Mouse (Mus musculus): ENCODE measurements at regions not wholly inside any gene's neighbourhood (a gene's known extent, or its start where the extent isn't known, plus 50 kb on each side); places are given as distances from the start of the nearest gene placed in this dataset.
A peak's percentile ranks its signal among the peaks of the same experiment; 100 is the strongest.

DNA sequence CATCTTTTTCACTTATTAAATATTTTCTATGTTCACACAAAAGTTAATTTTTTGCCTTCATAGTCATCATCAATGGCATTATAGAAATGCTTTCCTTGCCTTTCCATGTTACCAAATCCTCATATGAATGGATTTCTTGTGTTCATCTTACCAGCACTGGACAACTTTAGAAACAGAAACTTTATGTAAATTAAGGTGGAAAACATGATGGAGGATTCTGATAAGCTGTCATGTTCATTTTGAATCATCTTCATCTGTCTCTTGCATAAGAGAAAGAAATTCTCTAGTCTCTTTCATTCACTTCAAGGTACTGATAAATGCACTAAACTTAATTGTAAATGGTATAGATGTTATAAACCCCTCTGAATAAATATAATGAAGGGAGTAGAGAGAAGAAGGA lies 305.4 kb downstream of the Fgf10 start:
- no peak overlapping the region for H3K9ac ChIP-seq (ENCODE audit: low read length)
- H3K4me1 ChIP-seq (ENCODE audit: control insufficient read depth, insufficient read depth, low read length): no peaks in the 10 kb centered on the region
- no peaks in the 10 kb centered on the region for H3K9me3 ChIP-seq (ENCODE audit: control insufficient read depth, low read length)
- no peak overlapping the region for H3K4me2 ChIP-seq
- no peaks in the 10 kb centered on the region for H3K27me3 ChIP-seq (ENCODE audit: control insufficient read depth, insufficient read depth, low read length)
- no peak for DNase-seq (ENCODE audit: low spot score, missing footprints)
- H3K27ac ChIP-seq (ENCODE audit: low read depth, low read length): no peak overlapping the region
- H3K36me3 ChIP-seq (ENCODE audit: control insufficient read depth, insufficient read depth, low read length): no peaks in the 10 kb centered on the region
- H3K4me3 ChIP-seq (ENCODE audit: low read depth, low read length): no peak overlapping the region
- ATAC-seq (ENCODE audit: low FRiP score): no peak

DNA sequence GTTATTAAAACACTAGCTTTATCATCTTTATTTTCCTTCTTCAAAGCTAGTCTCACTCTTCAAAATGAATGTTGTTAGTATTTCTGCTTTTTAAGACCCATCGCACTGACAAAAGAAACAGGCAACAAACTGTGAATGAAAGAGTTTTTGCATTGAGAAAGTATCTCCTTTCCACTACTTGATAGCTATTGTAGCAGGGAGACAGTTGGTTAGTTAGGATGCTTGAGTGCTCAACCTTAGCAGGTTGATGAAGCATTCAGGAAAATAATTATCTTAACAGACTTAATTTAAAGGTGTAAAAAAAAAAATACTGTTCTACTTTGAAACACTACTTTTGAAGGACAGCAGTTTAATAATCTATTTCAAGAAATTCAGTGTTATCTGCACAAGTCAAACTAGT lies 305.9 kb downstream of the Fgf10 start:
- no peak overlapping the region for H3K27ac ChIP-seq (ENCODE audit: low read depth, low read length)
- H3K4me3 ChIP-seq (ENCODE audit: low read depth, low read length): no peak overlapping the region
- H3K4me2 ChIP-seq: no peak overlapping the region
- no peaks in the 10 kb centered on the region for H3K4me1 ChIP-seq (ENCODE audit: control insufficient read depth, insufficient read depth, low read length)
- WGBS: 68% methylated on average over 1 of the region's 1 CpGs
- no peaks in the 10 kb centered on the region for H3K9me3 ChIP-seq (ENCODE audit: control insufficient read depth, low read length)
- DNase-seq (ENCODE audit: low spot score, missing footprints): no peak
- ATAC-seq (ENCODE audit: low FRiP score): no peak
- H3K36me3 ChIP-seq (ENCODE audit: control insufficient read depth, insufficient read depth, low read length): no peaks in the 10 kb centered on the region
- no peak overlapping the region for H3K9ac ChIP-seq (ENCODE audit: low read length)
- H3K27me3 ChIP-seq (ENCODE audit: control insufficient read depth, insufficient read depth, low read length): no peaks in the 10 kb centered on the region

DNA sequence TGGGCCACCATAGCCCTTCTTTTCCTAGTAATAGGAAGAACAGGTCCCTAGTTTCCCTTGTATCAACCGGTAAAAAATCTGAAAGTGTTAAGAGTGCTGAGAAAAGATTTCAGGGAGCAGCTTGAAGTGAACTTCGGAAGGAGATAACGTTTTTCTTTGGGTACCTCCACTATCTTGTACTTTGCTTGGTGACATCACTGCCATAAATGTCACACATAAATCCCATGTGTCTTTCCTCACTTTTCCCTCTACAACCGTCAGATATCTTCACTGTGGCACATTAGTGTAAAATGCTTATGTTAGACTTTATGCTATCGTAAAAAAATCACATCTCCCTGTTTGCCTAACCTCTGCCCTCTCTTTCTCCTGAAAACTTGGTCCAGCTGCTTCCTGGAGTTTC lies 309.9 kb downstream of the Fgf10 start:
- no peaks in the 10 kb centered on the region for H3K4me1 ChIP-seq (ENCODE audit: control insufficient read depth, insufficient read depth, low read length)
- no peak for DNase-seq (ENCODE audit: low spot score, missing footprints)
- no peak overlapping the region for H3K4me2 ChIP-seq
- no peak overlapping the region for H3K4me3 ChIP-seq (ENCODE audit: low read depth, low read length)
- H3K9ac ChIP-seq (ENCODE audit: low read length): no peak overlapping the region
- H3K36me3 ChIP-seq (ENCODE audit: control insufficient read depth, insufficient read depth, low read length): no peaks in the 10 kb centered on the region
- no peak for ATAC-seq (ENCODE audit: low FRiP score)
- no peaks in the 10 kb centered on the region for H3K27me3 ChIP-seq (ENCODE audit: control insufficient read depth, insufficient read depth, low read length)
- 89% methylated on average over 5 of the region's 5 CpGs for WGBS
- no peak overlapping the region for H3K27ac ChIP-seq (ENCODE audit: low read depth, low read length)
- no peaks in the 10 kb centered on the region for H3K9me3 ChIP-seq (ENCODE audit: control insufficient read depth, low read length)

DNA sequence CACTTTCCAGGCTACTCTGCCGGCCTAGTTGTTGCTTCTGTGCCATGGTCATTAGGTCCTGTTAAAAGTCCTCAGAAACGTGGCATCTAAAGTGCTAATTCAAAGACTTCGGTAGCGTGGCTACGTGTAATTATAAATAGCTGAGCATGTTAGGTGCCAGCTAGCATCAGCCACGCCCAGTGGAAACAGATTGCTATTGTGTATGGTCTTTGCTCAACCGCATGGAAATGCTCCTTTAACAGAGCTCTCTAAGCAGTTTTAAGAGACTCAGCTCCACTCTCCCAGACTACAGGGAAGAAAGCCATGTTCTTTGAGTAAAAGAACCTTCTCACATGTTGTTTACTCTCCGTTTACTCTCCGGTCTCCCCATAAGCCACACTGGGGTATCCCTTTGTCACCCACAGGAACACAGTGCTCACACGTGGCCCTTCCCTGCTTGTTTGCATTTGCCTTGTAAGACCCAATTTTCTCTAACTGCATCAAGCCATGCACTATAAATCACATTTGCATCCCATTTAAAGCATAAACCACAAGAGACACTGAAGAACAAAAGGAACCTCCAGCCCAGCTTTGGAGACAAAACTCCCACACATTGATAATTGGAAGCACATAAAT lies 311.7 kb downstream of the Fgf10 start:
- Histone ChIP-seq H3K27me3 (ENCODE audit: control insufficient read depth, insufficient read depth, low read length) (no peaks in the 10 kb centered on the region), H3K9ac (ENCODE audit: low read length) (no peak overlapping the region), H3K4me3 (ENCODE audit: low read depth, low read length) (no peak overlapping the region), H3K27ac (ENCODE audit: low read depth, low read length) (no peak overlapping the region), H3K9me3 (ENCODE audit: control insufficient read depth, low read length) (no peaks in the 10 kb centered on the region), H3K4me1 (ENCODE audit: control insufficient read depth, insufficient read depth, low read length) (no peaks in the 10 kb centered on the region), H3K36me3 (ENCODE audit: control insufficient read depth, insufficient read depth, low read length) (no peaks in the 10 kb centered on the region), H3K4me2 (no peak overlapping the region)
- 73% methylated on average over 10 of the region's 10 CpGs for WGBS
- no peak for DNase-seq (ENCODE audit: low spot score, missing footprints)
- 0 out of 2 replicates have a peak, but pooled peaks have one; percentile 40 for ATAC-seq (ENCODE audit: low FRiP score)

DNA sequence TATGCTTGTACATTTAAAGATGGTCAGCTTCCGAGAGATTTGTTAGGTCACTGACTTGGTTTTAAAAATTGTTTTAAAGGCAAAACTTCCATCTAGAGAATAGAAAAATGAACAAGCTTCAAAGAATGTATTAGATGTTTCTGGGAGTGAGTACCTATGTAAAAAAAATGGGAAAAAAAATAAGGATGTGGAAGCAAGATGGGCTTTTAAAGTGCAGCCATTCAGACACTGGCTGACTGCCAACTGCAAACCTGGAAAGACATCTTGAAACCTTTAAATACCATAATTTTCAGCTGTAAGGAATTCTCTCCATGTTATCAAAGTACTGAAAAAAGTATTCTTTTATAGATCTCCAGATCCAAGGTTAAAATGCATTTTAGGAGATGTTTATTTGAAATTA lies 315.7 kb downstream of the Fgf10 start:
- H3K4me2 ChIP-seq: no peak overlapping the region
- no peaks in the 10 kb centered on the region for H3K36me3 ChIP-seq (ENCODE audit: control insufficient read depth, insufficient read depth, low read length)
- DNase-seq (ENCODE audit: low spot score, missing footprints) (no peak), ATAC-seq (ENCODE audit: low FRiP score) (no peak)
- 98% methylated on average over 1 of the region's 1 CpGs for WGBS
- no peaks in the 10 kb centered on the region for H3K4me1 ChIP-seq (ENCODE audit: control insufficient read depth, insufficient read depth, low read length)
- H3K9ac ChIP-seq (ENCODE audit: low read length): no peak overlapping the region
- H3K27me3 ChIP-seq (ENCODE audit: control insufficient read depth, insufficient read depth, low read length): no peaks in the 10 kb centered on the region
- no peak overlapping the region for H3K27ac ChIP-seq (ENCODE audit: low read depth, low read length)
- no peaks in the 10 kb centered on the region for H3K9me3 ChIP-seq (ENCODE audit: control insufficient read depth, low read length)
- H3K4me3 ChIP-seq (ENCODE audit: low read depth, low read length): no peak overlapping the region

DNA sequence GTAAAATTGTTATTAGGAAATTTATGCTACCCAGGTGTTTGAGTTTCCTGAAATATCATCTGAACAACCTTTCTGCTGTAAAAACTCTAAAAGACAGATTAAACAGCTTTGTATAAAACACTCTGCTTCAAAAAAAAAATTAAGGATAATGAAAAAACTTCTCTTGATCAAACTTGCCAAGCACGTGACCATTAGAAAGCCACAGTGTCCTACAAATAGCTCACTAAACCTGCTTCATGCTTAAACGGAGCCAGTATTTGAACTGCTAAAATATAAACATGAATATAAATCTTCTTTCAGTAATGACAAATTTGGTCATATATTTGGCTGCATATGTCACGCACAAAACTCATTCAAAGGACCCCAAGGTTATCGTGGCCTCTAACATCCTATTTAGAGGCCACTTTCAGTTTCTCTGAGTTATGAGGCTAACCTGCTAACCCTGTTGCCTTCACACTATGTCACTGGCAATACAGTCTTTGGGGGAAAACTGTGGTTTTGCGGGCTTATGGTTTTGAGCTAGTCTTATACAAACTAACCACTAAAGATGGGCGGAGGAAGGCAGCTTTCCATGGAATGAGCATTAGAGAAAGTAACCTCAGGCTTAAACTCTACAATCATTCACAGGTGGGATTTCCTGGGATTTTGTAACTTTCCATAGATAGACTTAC lies 355.8 kb downstream of the Fgf10 start:
- no peak overlapping the region for H3K4me3 ChIP-seq (ENCODE audit: low read depth, low read length)
- ATAC-seq (ENCODE audit: low FRiP score): no peak
- H3K4me1 ChIP-seq (ENCODE audit: control insufficient read depth, insufficient read depth, low read length): no peaks in the 10 kb centered on the region
- no peak overlapping the region for H3K9ac ChIP-seq (ENCODE audit: low read length)
- 94% methylated on average over 6 of the region's 6 CpGs for WGBS
- H3K27me3 ChIP-seq (ENCODE audit: control insufficient read depth, insufficient read depth, low read length): no peaks in the 10 kb centered on the region
- H3K9me3 ChIP-seq (ENCODE audit: control insufficient read depth, low read length): no peaks in the 10 kb centered on the region
- H3K27ac ChIP-seq (ENCODE audit: low read depth, low read length): no peak overlapping the region
- DNase-seq (ENCODE audit: low spot score, missing footprints): no peak
- H3K4me2 ChIP-seq: no peak overlapping the region
- no peaks in the 10 kb centered on the region for H3K36me3 ChIP-seq (ENCODE audit: control insufficient read depth, insufficient read depth, low read length)

DNA sequence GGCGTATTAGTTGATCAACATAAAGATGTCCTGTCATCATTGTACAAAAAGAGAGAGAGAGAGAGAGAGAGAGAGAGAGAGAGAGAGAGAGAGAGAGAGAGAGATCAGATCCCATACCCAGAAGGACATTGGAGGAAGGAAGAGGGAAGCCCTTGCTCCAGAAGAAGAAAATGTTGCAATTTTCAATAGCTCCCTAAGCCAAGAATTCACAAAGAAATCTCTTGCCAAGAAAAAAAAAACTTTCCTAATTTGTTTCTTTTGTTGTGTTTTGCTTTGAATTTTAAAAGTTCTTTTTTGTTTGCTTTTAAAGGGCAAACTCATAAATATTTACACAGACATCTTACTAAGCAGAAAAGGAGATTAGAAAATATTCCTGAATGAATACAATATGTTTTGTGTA lies 370.0 kb downstream of the Fgf10 start:
- Histone ChIP-seq H3K36me3 (ENCODE audit: control insufficient read depth, insufficient read depth, low read length) (no peaks in the 10 kb centered on the region), H3K27me3 (ENCODE audit: control insufficient read depth, insufficient read depth, low read length) (no peaks in the 10 kb centered on the region), H3K9ac (ENCODE audit: low read length) (no peak overlapping the region), H3K27ac (ENCODE audit: low read depth, low read length) (no peak overlapping the region), H3K9me3 (ENCODE audit: control insufficient read depth, low read length) (no peaks in the 10 kb centered on the region), H3K4me3 (ENCODE audit: low read depth, low read length) (no peak overlapping the region), H3K4me1 (ENCODE audit: control insufficient read depth, insufficient read depth, low read length) (no peaks in the 10 kb centered on the region), H3K4me2 (no peak overlapping the region)
- WGBS: 83% methylated on average over 1 of the region's 1 CpGs
- DNase-seq (ENCODE audit: low spot score, missing footprints) (no peak), ATAC-seq (ENCODE audit: low FRiP score) (no peak)

DNA sequence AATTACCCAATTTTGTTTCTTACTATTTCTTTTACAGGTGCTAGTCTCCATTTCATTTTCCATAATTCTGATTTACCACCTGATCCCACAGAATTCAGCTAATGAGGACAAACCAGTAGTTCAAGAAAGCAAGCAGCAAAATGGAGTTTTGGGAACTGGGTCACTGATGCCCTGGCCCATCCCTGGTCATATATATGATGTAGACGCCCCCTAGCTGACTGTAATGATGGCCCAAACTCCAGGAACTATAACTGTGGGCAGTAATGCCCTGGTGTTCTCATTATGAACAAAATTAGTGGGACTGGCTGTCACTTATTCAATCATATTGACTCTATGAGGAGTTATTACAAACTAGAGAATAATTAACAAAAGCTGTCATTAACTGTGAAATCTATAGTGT lies 375.5 kb downstream of the Fgf10 start:
- H3K9ac ChIP-seq (ENCODE audit: low read length): no peak overlapping the region
- H3K4me2 ChIP-seq: no peak overlapping the region
- no peaks in the 10 kb centered on the region for H3K9me3 ChIP-seq (ENCODE audit: control insufficient read depth, low read length)
- H3K27ac ChIP-seq (ENCODE audit: low read depth, low read length): no peak overlapping the region
- no peaks in the 10 kb centered on the region for H3K27me3 ChIP-seq (ENCODE audit: control insufficient read depth, insufficient read depth, low read length)
- H3K4me1 ChIP-seq (ENCODE audit: control insufficient read depth, insufficient read depth, low read length): no peaks in the 10 kb centered on the region
- 95% methylated on average over 1 of the region's 1 CpGs for WGBS
- no peak overlapping the region for H3K4me3 ChIP-seq (ENCODE audit: low read depth, low read length)
- ATAC-seq (ENCODE audit: low FRiP score) (no peak), DNase-seq (ENCODE audit: low spot score, missing footprints) (no peak)
- no peaks in the 10 kb centered on the region for H3K36me3 ChIP-seq (ENCODE audit: control insufficient read depth, insufficient read depth, low read length)

DNA sequence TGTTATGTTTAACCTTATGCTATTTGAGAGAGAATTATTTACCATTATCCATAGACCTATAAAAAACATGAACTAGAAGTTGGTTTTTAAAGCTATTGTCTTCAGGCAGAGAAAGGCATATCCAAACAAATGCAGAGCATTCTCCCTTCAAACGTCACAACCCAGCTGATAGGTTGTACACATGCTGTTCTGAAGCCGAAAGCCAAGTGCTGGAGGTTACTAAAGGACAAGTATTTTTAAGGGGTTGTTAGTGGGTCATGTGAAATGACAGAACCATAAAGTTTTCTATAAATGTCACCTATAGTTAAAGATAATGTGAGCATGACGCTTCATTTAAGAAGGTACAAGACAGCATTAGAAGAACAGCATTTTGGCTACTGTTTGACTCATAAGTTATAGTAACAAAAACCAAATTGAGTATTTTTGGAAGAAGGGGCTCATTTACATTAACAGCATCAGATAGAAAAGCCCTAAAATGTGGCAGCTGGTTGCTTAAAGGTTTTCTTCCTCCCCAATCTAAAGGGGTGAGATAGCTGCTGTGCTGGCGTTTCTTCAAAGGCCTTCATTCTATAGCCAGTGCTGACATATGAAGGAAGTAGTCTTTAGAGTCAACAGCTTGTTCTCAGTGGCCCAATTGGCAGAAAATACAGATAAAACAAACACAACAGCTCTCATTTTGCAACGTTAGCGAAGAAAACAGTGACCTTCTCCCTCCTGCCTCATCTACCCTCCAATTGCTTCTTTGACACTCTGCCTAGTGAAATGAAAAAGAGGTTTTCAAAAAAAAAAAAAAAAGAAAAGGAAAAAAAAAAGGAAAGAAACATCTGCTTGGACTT lies 359.4 kb upstream of the Paip1 start:
- Histone ChIP-seq H3K9ac (ENCODE audit: low read length) (no peak overlapping the region), H3K9me3 (ENCODE audit: control insufficient read depth, low read length) (no peaks in the 10 kb centered on the region), H3K27me3 (ENCODE audit: control insufficient read depth, insufficient read depth, low read length) (no peaks in the 10 kb centered on the region), H3K4me1 (ENCODE audit: control insufficient read depth, insufficient read depth, low read length) (no peaks in the 10 kb centered on the region), H3K4me3 (ENCODE audit: low read depth, low read length) (no peak overlapping the region), H3K4me2 (no peak overlapping the region), H3K27ac (ENCODE audit: low read depth, low read length) (no peak overlapping the region), H3K36me3 (ENCODE audit: control insufficient read depth, insufficient read depth, low read length) (no peaks in the 10 kb centered on the region)
- 86% methylated on average over 6 of the region's 6 CpGs for WGBS
- DNase-seq (ENCODE audit: low spot score, missing footprints) (peak; percentile 61), ATAC-seq (ENCODE audit: low FRiP score) (no peak)
